Mouse (Mus musculus) liver, embryonic 14.5 days (tissue): ENCODE data around the gene Phlpp1. TPM values are rescaled to one million over a fixed set of nuclear protein-coding genes. Genes with fewer than 3 reads are reported as not detected.

Experiments used
- ATAC-seq: fragments of 200-750 bp; cut with Nextera tagmentation; 2 replicates; pipeline ENCODE4 v1.8.0; 2017; ENCODE audit warnings: moderate number of reproducible peaks, mild to moderate bottlenecking, moderate library complexity; ENCODE audit not compliant: insufficient read depth
- DNase-seq, 3 experiments: peaks; one replicate each; pipeline ENCODE4 v3.0.0-alpha.2; 2012 to 2013; ENCODE audit warnings: low read depth in 3 of 3, low spot score in 3 of 3
- H3K27ac ChIP-seq: fragments of 300-500 bp; sonication (generic); 2 replicates; pipeline ENCODE4 v1.5.1; 2014; ENCODE audit warnings: moderate library complexity, mild to moderate bottlenecking, control low read depth, inconsistent platforms
- H3K27me3 ChIP-seq: fragments of 300-500 bp; sonication (generic); 2 replicates; pipeline ENCODE4 v1.6.1; 2014; ENCODE audit warnings: mild to moderate bottlenecking, low read length, moderate library complexity; ENCODE audit not compliant: control insufficient read depth, insufficient read depth
- H3K36me3 ChIP-seq: fragments of 300-500 bp; sonication (generic); replicated peaks from 2 replicates; pipeline ENCODE4 v1.6.1; 2014; ENCODE audit warnings: low read depth; ENCODE audit not compliant: control insufficient read depth, insufficient read depth
- H3K4me1 ChIP-seq, 2 experiments: fragments of 200-500 bp in 1 of 2; fragments of 300-500 bp in 1 of 2; sonication (generic) in 1 of 2; replicated peaks; 2 replicates each; pipeline ENCODE4 v1.6.1; 2012 to 2014; ENCODE audit warnings: antibody characterized with exemption in 1 of 2, inconsistent platforms in 1 of 2, low read length in 1 of 2; ENCODE audit not compliant: control insufficient read depth in 2 of 2, insufficient read depth in 2 of 2
- H3K4me2 ChIP-seq: fragments of 300-500 bp; sonication (generic); 2 replicates; pipeline ENCODE4 v1.6.1; 2014; ENCODE audit warnings: low read depth, mild to moderate bottlenecking, control low read depth, moderate library complexity
- H3K4me3 ChIP-seq, 2 experiments: fragments of 200-500 bp in 1 of 2; fragments of 300-500 bp in 1 of 2; sonication (generic) in 1 of 2; 2 replicates each; pipeline ENCODE4 v1.5.1; 2012 to 2014; ENCODE audit warnings: low read depth in 2 of 2, low read length in 2 of 2, mild to moderate bottlenecking in 2 of 2, control low read depth in 1 of 2, inconsistent platforms in 1 of 2, moderate library complexity in 1 of 2; ENCODE audit not compliant: insufficient read depth in 1 of 2
- H3K9ac ChIP-seq: fragments of 300-500 bp; sonication (generic); replicated peaks from 2 replicates; pipeline ENCODE4 v1.6.1; 2014; ENCODE audit warnings: mild to moderate bottlenecking, control low read depth, moderate library complexity
- H3K9me3 ChIP-seq: fragments of 300-500 bp; sonication (generic); 2 replicates; pipeline ENCODE4 v1.6.1; 2016; ENCODE audit warnings: low read length, mixed read lengths; ENCODE audit not compliant: control insufficient read depth
- CTCF ChIP-seq: IDR thresholded peaks from 2 replicates; pipeline ENCODE4 v1.5.1; 2016; ENCODE audit warnings: antibody characterized with exemption, low read depth, control low read depth
- EP300 ChIP-seq: IDR thresholded peaks from 2 replicates; pipeline ENCODE4 v1.6.1; 2016; ENCODE audit warnings: antibody characterized with exemption, low read depth
- WGBS: fragments of 180-500 bp; shearing (Covaris S2); extraction: QIAGEN DNeasy Blood & Tissue Kit; methylation state at CpG from one replicate; pipeline ENCODE4 v1.1.7; 2014; ENCODE audit not compliant: insufficient replicate concordance; 5-methylcytosine and 5-hydroxymethylcytosine counted together
- polyA plus RNA-seq, 2 experiments: library from polyadenylated mRNA; depleted of rRNA in 1 of 2; stranded (reverse) in 1 of 2; unstranded in 1 of 2; fragments of >200 nt; fragmentation: Nextera tagmentation in 1 of 2; extraction: Ambion mirVana in 1 of 2; gene quantifications; 2 replicates each; pipeline versions ENCODE4 v1.2.1 to v1.2.3; 2012 to 2014

Gene Phlpp1
- polyA plus RNA-seq, 2 experiments, result 0.94 to 1.2 TPM

DNA sequence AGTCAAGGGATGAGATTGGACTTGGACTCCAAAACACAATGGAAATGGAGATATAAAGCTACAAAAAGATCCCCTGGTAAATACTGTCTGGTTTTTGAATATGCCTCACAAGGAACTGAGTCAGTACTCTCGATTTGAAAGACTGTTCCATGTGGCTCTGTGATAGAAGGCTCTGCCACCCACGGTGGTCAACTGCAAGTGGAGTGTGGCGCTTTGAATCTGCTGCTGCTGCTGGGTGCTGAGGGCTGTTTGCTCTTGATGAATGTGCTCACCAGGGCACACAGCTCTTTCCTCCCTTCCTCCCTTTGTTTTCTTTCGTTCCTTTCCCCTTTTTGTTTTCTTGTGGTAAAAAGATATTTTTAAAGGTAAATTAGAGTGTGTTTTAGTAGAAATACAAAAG is 97.8 kb downstream of the Phlpp1 start:
- H3K4me2 ChIP-seq, result no peak overlapping the region
- no peak overlapping the region for H3K27ac ChIP-seq
- H3K36me3 ChIP-seq, result no peaks in the 10 kb centered on the region
- no peak overlapping the region for H3K4me3 ChIP-seq
- no peaks in the 10 kb centered on the region for H3K27me3 ChIP-seq
- ATAC-seq (no peak), DNase-seq (no peak)
- no peaks in the 10 kb centered on the region for H3K4me1 ChIP-seq
- no peaks in the 10 kb centered on the region for H3K9me3 ChIP-seq
- WGBS, result 35% methylated on average over 4 of the region's 4 CpGs
- TF ChIP-seq EP300 (no peak), CTCF (no peak)
- no peak overlapping the region for H3K9ac ChIP-seq

GRCm38 (mm10) chr1:106272916-106273315 is 101.4 kb downstream of the Phlpp1 start:
- H3K27me3 ChIP-seq, result no peaks in the 10 kb centered on the region
- H3K27ac ChIP-seq, result no peak overlapping the region
- ATAC-seq (no peak), DNase-seq (no peak)
- no peaks in the 10 kb centered on the region for H3K36me3 ChIP-seq
- H3K9ac ChIP-seq, result no peak overlapping the region
- H3K4me3 ChIP-seq, result no peak overlapping the region
- no peak for TF ChIP-seq CTCF
- no peak for TF ChIP-seq EP300
- no peak overlapping the region for H3K4me2 ChIP-seq
- 60% methylated on average over 2 of the region's 2 CpGs for whole genome bisulfite sequencing
- no peaks in the 10 kb centered on the region for H3K9me3 ChIP-seq
- no peaks in the 10 kb centered on the region for H3K4me1 ChIP-seq

- Histone ChIP-seq H3K4me1 (no peaks in the 10 kb centered on the region), H3K36me3 (no peaks in the 10 kb centered on the region), H3K4me3 (no peak overlapping the region), H3K27me3 (no peaks in the 10 kb centered on the region), H3K9ac (no peak overlapping the region), H3K9me3 (no peaks in the 10 kb centered on the region), H3K27ac (no peak overlapping the region), H3K4me2 (no peak overlapping the region)
- TF ChIP-seq EP300 (no peak), CTCF (no peak)
- ATAC-seq, result no peak
- 71% methylated on average over 6 of the region's 6 CpGs for WGBS
- no peak for DNase-seq
Observed at GRCm38 (mm10) chr1:106273801-106274200, 102.2 kb downstream of the Phlpp1 start.

- TF ChIP-seq CTCF (no peak), EP300 (no peak)
- no peak overlapping the region for H3K27ac ChIP-seq
Observed at GRCm38 (mm10) chr1:106274561-106275001, 103.0 kb downstream of the Phlpp1 start.

DNA sequence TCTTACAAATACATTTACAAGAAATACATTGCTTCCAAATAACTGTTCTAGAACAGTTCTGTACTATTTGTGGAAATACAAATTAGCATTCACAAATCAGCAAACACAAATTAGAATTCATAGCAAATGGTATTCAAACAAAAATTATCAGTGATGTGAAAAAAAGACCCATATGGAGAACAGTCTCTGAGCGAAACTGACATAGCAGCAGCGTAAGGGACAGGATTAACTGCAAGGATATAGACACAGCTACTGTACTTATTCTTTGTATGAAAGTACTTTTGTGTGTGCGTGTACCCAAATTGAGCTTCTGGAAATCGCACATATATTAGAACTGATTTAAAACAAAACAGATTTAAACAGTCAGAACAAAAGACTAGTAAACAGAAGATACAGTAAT is 103.6 kb downstream of the Phlpp1 start:
- Histone ChIP-seq H3K36me3 (no peaks in the 10 kb centered on the region), H3K27ac (no peak overlapping the region), H3K9me3 (no peaks in the 10 kb centered on the region), H3K9ac (no peak overlapping the region), H3K4me1 (no peaks in the 10 kb centered on the region), H3K4me2 (no peak overlapping the region), H3K27me3 (no peaks in the 10 kb centered on the region), H3K4me3 (no peak overlapping the region)
- TF ChIP-seq EP300 (no peak), CTCF (no peak)
- 68% methylated on average over 4 of the region's 4 CpGs for WGBS
- DNase-seq, result no peak
- no peak for ATAC-seq

More at GRCm38 (mm10) chr1:106274561-106275001, 103.0 kb downstream of the Phlpp1 start:
- H3K9ac ChIP-seq, result no peak overlapping the region
- ATAC-seq, result no peak
- no peak for DNase-seq
- no peak overlapping the region for H3K4me3 ChIP-seq
- H3K4me2 ChIP-seq, result no peak overlapping the region
- H3K4me1 ChIP-seq, result no peaks in the 10 kb centered on the region
- 64% methylated on average over 10 of the region's 10 CpGs for WGBS
- no peaks in the 10 kb centered on the region for H3K36me3 ChIP-seq
- H3K9me3 ChIP-seq, result no peaks in the 10 kb centered on the region
- H3K27me3 ChIP-seq, result no peaks in the 10 kb centered on the region

GRCm38 (mm10) chr1:106275731-106276130 is 104.2 kb downstream of the Phlpp1 start:
- no peak for ATAC-seq
- no peaks in the 10 kb centered on the region for H3K36me3 ChIP-seq
- H3K4me1 ChIP-seq, result no peaks in the 10 kb centered on the region
- no peak overlapping the region for H3K9ac ChIP-seq
- no peak for DNase-seq
- no peaks in the 10 kb centered on the region for H3K27me3 ChIP-seq
- TF ChIP-seq EP300 (no peak), CTCF (no peak)
- WGBS, result 68% methylated on average over 7 of the region's 7 CpGs
- no peaks in the 10 kb centered on the region for H3K9me3 ChIP-seq
- no peak overlapping the region for H3K27ac ChIP-seq
- H3K4me3 ChIP-seq, result no peak overlapping the region
- no peak overlapping the region for H3K4me2 ChIP-seq
